Mouse (Mus musculus): ENCODE data around the gene Zbtb42. TPM values are rescaled to one million over a fixed set of nuclear protein-coding genes. Genes with fewer than 3 reads are reported as not detected.
A peak's percentile ranks its signal among the peaks of the same experiment; 100 is the strongest.

Gene Zbtb42
- polyA plus RNA-seq, 1 experiment from 2014 or later, result 6.4 TPM

GRCm38 (mm10) chr12:112644855-112645506 is 33.6 kb upstream of the Zbtb42 start:
- H3K9ac ChIP-seq, result peak overlapping the region; percentile 86
- peak overlapping the region; percentile 84 for H3K27ac ChIP-seq (ENCODE audit: poor library complexity, severe bottlenecking)
- peaks cover 16% of the 10 kb centered on the region for H3K4me1 ChIP-seq (replicated peaks)
- peaks cover 37% of the 10 kb centered on the region for H3K36me3 ChIP-seq
- WGBS, result under 1% methylated on average over 75 of the region's 75 CpGs
- peak overlapping the region; percentile 83 for H3K4me2 ChIP-seq
- ATAC-seq (ENCODE audit: insufficient number of reproducible peaks, low FRiP score), result peak; percentile 26
- peak overlapping the region; percentile 64 for H3K4me3 ChIP-seq
- H3K27me3 ChIP-seq (replicated peaks), result no peaks in the 10 kb centered on the region
- no peaks in the 10 kb centered on the region for H3K9me3 ChIP-seq (replicated peaks)

- Histone ChIP-seq H3K27me3 (replicated peaks) (no peaks in the 10 kb centered on the region), H3K9ac (peak overlapping the region; percentile 86), H3K4me2 (peak overlapping the region; percentile 83), H3K9me3 (replicated peaks) (no peaks in the 10 kb centered on the region), H3K4me3 (peak overlapping the region; percentile 64), H3K4me1 (replicated peaks) (peaks cover 16% of the 10 kb centered on the region), H3K27ac (ENCODE audit: poor library complexity, severe bottlenecking) (no peak overlapping the region), H3K36me3 (peaks cover 40% of the 10 kb centered on the region)
- no peak for ATAC-seq (ENCODE audit: insufficient number of reproducible peaks, low FRiP score)
- WGBS, result 63% methylated on average over 6 of the region's 6 CpGs
Measured at GRCm38 (mm10) chr12:112646139-112646538, 32.5 kb upstream of the Zbtb42 start.

DNA sequence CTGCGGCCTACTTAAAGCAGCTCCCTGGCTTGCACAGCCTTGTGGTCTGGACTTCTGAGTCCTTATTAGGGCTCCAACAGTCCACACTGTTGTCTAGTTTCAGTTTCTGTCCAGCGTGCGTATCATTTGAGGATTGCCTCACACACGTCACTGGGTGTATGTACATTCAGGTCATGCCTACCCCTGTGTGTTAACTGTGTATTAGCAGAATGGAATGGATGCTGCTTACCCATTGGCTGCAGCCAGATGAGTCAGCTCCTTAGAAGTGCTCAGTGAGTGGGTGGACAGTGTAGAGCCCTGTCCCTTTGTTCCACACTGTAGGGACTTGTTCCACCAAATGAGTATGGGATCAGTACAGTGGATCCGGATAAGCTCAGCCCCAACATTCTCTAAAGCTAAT is 30.5 kb upstream of the Zbtb42 start:
- Histone ChIP-seq H3K9ac (no peak overlapping the region), H3K27me3 (replicated peaks) (no peaks in the 10 kb centered on the region), H3K9me3 (replicated peaks) (no peaks in the 10 kb centered on the region), H3K4me3 (no peak overlapping the region), H3K36me3 (peaks cover 59% of the 10 kb centered on the region), H3K27ac (ENCODE audit: poor library complexity, severe bottlenecking) (no peak overlapping the region), H3K4me1 (replicated peaks) (peaks cover 16% of the 10 kb centered on the region), H3K4me2 (no peak overlapping the region)
- no peak for ATAC-seq (ENCODE audit: insufficient number of reproducible peaks, low FRiP score)
- WGBS, result 94% methylated on average over 5 of the region's 5 CpGs

- Histone ChIP-seq H3K27ac (ENCODE audit: poor library complexity, severe bottlenecking) (no peak overlapping the region), H3K27me3 (replicated peaks) (no peaks in the 10 kb centered on the region), H3K4me1 (replicated peaks) (peaks cover 28% of the 10 kb centered on the region), H3K9ac (no peak overlapping the region), H3K4me2 (no peak overlapping the region), H3K4me3 (no peak overlapping the region), H3K36me3 (peaks cover 96% of the 10 kb centered on the region), H3K9me3 (replicated peaks) (no peaks in the 10 kb centered on the region)
- WGBS, result 77% methylated on average over 5 of the region's 5 CpGs
- no peak for ATAC-seq (ENCODE audit: insufficient number of reproducible peaks, low FRiP score)
Measured at GRCm38 (mm10) chr12:112651778-112652439, 26.7 kb upstream of the Zbtb42 start.

GRCm38 (mm10) chr12:112653157-112653824 is 25.3 kb upstream of the Zbtb42 start:
- peak; percentile 71 for ATAC-seq (ENCODE audit: insufficient number of reproducible peaks, low FRiP score)
- Histone ChIP-seq H3K9ac (no peak overlapping the region), H3K4me3 (no peak overlapping the region), H3K9me3 (replicated peaks) (no peaks in the 10 kb centered on the region), H3K27ac (ENCODE audit: poor library complexity, severe bottlenecking) (peak overlapping the region; percentile 77), H3K27me3 (replicated peaks) (no peaks in the 10 kb centered on the region), H3K4me1 (replicated peaks) (peaks cover 28% of the 10 kb centered on the region), H3K4me2 (no peak overlapping the region; the same call in 1 of the 2 replicates), H3K36me3 (peaks cover 98% of the 10 kb centered on the region)
- WGBS, result 37% methylated on average over 7 of the region's 7 CpGs

GRCm38 (mm10) chr12:112654076-112654475 is 24.6 kb upstream of the Zbtb42 start:
- no peak for ATAC-seq (ENCODE audit: insufficient number of reproducible peaks, low FRiP score)
- Histone ChIP-seq H3K4me3 (no peak overlapping the region), H3K36me3 (peaks cover 98% of the 10 kb centered on the region), H3K4me2 (peak overlapping the region; percentile 31; the same call in 1 of the 2 replicates), H3K27ac (ENCODE audit: poor library complexity, severe bottlenecking) (peak overlapping the region; percentile 77), H3K9ac (peak overlapping the region; percentile 41; the same call in 1 of the 2 replicates), H3K9me3 (replicated peaks) (no peaks in the 10 kb centered on the region), H3K27me3 (replicated peaks) (no peaks in the 10 kb centered on the region), H3K4me1 (replicated peaks) (peaks cover 35% of the 10 kb centered on the region)
- 86% methylated on average over 5 of the region's 5 CpGs for WGBS

DNA sequence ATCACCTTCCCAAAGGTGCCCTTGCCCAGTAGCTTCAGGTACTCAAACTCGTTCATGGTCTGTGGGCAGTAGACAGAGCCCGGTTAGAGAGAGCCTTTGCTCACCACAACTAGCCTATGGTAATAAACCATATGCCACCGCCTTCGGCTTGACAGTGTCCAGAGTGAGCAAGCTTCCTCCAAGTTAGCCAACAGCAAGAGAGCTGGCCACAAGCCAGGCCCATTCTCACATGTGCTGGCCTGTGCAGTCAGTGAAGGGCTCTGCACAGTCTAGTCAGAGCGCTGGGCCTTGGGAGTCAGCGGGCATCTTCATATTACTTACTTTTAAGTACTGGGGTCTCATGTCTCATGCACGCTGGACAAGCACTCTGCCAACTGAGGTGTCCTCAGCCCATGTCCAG is 20.0 kb upstream of the Zbtb42 start:
- Histone ChIP-seq H3K9ac (no peak overlapping the region; the same call in 1 of the 2 replicates), H3K4me3 (no peak overlapping the region), H3K27me3 (replicated peaks) (no peaks in the 10 kb centered on the region), H3K4me1 (replicated peaks) (peaks cover 77% of the 10 kb centered on the region), H3K4me2 (no peak overlapping the region), H3K27ac (ENCODE audit: poor library complexity, severe bottlenecking) (peak overlapping the region; percentile 24; the same call in 1 of the 2 replicates), H3K9me3 (replicated peaks) (no peaks in the 10 kb centered on the region), H3K36me3 (peaks cover 92% of the 10 kb centered on the region)
- 89% methylated on average over 7 of the region's 7 CpGs for WGBS
- ATAC-seq (ENCODE audit: insufficient number of reproducible peaks, low FRiP score), result no peak

DNA sequence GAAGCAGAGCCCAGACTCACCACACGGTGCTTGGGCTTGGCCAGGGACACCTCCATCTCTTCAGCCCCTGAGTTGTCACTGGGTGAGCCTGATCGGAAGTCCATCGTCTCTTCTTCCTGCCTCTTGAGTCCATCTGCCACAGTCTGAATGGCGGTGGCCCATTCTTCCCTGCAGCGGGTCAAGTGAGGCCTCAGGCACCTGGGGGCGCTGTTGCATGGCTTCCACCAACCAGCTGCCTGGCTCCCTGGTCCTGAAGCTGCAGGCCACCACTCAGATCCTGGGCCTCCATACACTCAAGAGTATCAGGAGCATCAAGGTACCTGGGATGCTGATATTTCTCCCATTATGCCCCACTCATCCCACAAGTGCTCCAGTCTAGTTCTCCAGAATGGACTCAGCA is 19.5 kb upstream of the Zbtb42 start:
- 86% methylated on average over 6 of the region's 6 CpGs for WGBS
- H3K27me3 ChIP-seq (replicated peaks), result no peaks in the 10 kb centered on the region
- H3K9me3 ChIP-seq (replicated peaks), result no peaks in the 10 kb centered on the region
- no peak overlapping the region; the same call in 1 of the 2 replicates for H3K9ac ChIP-seq
- H3K27ac ChIP-seq (ENCODE audit: poor library complexity, severe bottlenecking), result peak overlapping the region; percentile 24; the same call in 1 of the 2 replicates
- peaks cover 77% of the 10 kb centered on the region for H3K4me1 ChIP-seq (replicated peaks)
- no peak overlapping the region for H3K4me3 ChIP-seq
- ATAC-seq (ENCODE audit: insufficient number of reproducible peaks, low FRiP score), result no peak
- peaks cover 92% of the 10 kb centered on the region for H3K36me3 ChIP-seq
- no peak overlapping the region for H3K4me2 ChIP-seq

- Histone ChIP-seq H3K4me3 (peak overlapping the region; percentile 20), H3K36me3 (peaks cover 91% of the 10 kb centered on the region)
- peak; percentile 84 for ATAC-seq (ENCODE audit: insufficient number of reproducible peaks, low FRiP score)
Measured at GRCm38 (mm10) chr12:112660576-112661326, 17.9 kb upstream of the Zbtb42 start.

GRCm38 (mm10) chr12:112661327-112661605 is 17.4 kb upstream of the Zbtb42 start:
- Histone ChIP-seq H3K27me3 (replicated peaks) (no peaks in the 10 kb centered on the region), H3K4me3 (no peak overlapping the region), H3K9me3 (replicated peaks) (no peaks in the 10 kb centered on the region), H3K36me3 (peaks cover 91% of the 10 kb centered on the region), H3K4me2 (peak overlapping the region; percentile 64), H3K9ac (peak overlapping the region; percentile 33), H3K4me1 (replicated peaks) (peaks cover 79% of the 10 kb centered on the region), H3K27ac (ENCODE audit: poor library complexity, severe bottlenecking) (peak overlapping the region; percentile 93)
- ATAC-seq (ENCODE audit: insufficient number of reproducible peaks, low FRiP score), result no peak; the same call in 1 of the 2 replicates
- WGBS, result 55% methylated on average over 3 of the region's 3 CpGs

More at GRCm38 (mm10) chr12:112660576-112661326, 17.9 kb upstream of the Zbtb42 start:
- no peaks in the 10 kb centered on the region for H3K27me3 ChIP-seq (replicated peaks)
- WGBS, result 21% methylated on average over 5 of the region's 5 CpGs
- H3K9ac ChIP-seq, result peak overlapping the region; percentile 33
- H3K4me1 ChIP-seq (replicated peaks), result peaks cover 77% of the 10 kb centered on the region
- no peaks in the 10 kb centered on the region for H3K9me3 ChIP-seq (replicated peaks)
- peak overlapping the region; percentile 93 for H3K27ac ChIP-seq (ENCODE audit: poor library complexity, severe bottlenecking)
- H3K4me2 ChIP-seq, result peak overlapping the region; percentile 64
